Mouse (Mus musculus): ENCODE data around the gene Pacsin2. TPM values are rescaled to one million over a fixed set of nuclear protein-coding genes. Genes with fewer than 3 reads are reported as not detected.

The Pacsin2 gene
- total RNA-seq, 2 experiments from 2014 or later, result 99.7 to 104 TPM

DNA sequence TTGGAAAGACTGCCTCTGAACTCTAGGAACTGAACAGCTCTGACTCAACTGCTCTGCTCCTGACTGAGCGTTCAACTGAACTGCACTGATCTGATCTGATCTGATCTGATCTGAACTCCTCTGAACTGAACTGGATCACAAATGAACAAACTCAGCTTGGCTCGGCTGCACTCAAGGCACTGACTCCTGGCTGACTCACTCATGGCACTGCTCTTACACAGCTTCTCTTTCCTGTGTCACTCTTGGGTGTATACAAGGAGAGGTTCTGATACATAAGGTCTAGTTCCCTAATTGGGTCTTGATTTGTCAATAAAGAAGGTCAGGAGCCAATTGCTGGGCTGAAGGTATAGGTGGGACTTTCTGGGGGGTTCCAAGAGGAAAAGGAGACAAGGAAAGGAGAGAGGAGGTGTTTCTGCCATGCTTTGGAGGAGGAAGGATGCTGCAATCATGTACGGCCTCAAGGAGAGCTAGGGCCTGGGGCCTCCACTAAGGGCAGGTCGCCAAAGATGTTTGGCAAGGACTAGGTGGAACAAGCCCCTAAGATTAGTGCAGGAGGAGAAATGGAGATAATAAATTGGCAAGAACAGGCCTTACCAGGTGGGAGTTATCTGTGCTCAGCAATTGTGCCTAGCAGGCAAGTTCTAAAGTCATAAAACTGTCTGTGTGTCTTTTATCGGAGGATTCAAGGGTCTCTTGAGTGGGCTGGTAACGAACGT, 29.6 kb upstream of the Pacsin2 start:
- no peak for TF ChIP-seq CTCF (conservative IDR thresholded peaks at IDR 0.05)
- H3K27ac ChIP-seq, result no peak overlapping the region
- no peak for DNase-seq (ENCODE audit: low spot score in 2 of 2)
- H3K4me3 ChIP-seq, result no peak overlapping the region

DNA sequence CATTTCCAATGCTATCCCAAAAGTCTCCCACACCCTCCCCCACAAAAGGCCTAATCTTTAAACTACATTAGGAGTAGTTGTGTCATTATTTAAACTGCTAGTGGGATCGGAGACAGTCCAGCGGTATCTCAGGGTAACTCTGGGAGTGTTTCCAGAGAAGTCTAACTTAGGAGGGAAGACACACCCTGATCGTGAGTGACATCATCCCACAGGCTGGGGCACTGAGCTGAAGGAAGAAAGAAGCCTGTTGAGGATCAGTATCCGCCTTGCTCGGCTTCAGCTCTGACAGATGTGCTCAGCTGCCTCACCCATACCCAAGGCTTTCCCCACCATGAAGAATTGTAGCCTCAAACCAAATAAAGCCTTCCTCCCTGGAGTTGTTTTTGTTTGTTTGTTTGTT, 27.5 kb upstream of the Pacsin2 start:
- no peak for TF ChIP-seq CTCF (conservative IDR thresholded peaks at IDR 0.05)
- Histone ChIP-seq H3K4me3 (no peak overlapping the region), H3K27ac (no peak overlapping the region)
- no peak for DNase-seq (ENCODE audit: low spot score in 2 of 2)

DNA sequence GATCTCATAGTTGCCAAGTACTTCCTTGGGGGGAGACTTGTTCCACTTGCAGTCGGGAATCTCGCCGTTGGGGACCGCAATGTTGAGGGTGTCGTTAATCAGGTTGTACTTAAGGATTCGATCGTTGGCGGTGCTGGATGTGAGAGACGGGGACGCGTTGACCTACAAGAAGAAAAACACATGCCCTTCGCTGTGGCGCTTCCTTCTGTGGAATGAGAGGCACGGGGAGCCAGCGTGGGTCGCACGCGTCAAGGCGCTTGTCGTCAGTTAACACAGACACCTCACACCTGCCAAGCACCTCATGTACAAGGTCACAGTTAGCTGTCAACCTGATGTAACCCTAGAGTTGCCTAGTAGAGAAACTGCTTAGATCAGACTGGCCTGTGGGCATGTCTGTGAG, 25.1 kb upstream of the Pacsin2 start:
- DNase-seq (ENCODE audit: low spot score in 2 of 2), result no peak
- no peak for TF ChIP-seq CTCF (conservative IDR thresholded peaks at IDR 0.05)
- no peak overlapping the region for H3K4me3 ChIP-seq
- H3K27ac ChIP-seq, result no peak overlapping the region

DNA sequence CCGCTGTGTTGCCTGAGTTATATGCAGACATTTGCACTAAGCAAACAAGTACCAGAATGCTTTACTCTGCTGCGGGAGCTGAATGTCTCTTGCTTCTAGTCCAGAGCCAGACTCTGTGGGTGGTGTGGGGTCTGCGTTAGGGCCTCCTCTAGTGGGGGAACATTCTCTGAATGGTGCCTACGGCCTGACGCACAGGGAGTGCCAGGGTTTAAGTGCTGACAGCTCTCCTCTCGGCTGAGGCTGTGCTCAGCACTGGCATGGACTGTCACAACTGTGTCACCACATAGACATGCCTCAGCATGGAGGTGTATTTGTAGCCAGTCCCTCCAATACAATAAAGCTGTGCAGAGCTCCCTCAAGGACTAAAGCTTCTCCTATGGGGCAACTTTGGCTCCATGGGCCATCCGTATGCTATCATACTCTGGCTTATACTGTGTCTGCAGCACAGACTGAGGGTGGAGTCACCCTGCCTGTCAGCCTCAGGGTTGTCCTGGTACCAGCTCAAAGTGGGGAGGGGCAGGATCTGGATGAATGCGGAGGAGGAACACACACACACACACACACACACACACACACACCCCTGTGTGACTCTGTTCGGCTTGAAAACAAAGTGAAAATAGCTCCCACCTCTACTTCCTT, 23.2 kb upstream of the Pacsin2 start:
- peak; percentile 29; the same call in 1 of the 2 replicates for TF ChIP-seq CTCF (conservative IDR thresholded peaks at IDR 0.05)
- Histone ChIP-seq H3K27ac (no peak overlapping the region; the same call in 1 of the 2 replicates), H3K4me3 (no peak overlapping the region)
- peak in 1 of 2 experiments; percentile 34 for DNase-seq (ENCODE audit: low spot score in 2 of 2)

DNA sequence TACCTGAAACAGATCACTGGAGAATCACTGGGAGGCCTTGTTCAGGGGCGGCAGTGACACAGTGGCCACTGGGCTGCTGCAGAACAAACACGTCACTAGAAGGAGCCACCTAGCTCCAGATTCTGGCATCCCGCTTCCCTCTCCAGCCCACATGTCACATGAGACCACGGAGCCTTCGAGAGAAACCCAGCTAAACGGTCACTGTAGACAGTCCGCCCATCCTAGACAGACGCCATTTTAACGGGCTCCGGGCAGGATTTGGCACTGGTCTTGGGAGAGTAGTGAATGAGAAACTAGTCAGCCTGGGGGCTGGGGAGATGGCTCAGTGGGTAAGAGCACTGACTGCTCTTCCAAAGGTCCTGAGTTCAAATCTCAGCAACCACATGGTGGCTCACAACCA, 19.9 kb upstream of the Pacsin2 start:
- Histone ChIP-seq H3K27ac (no peak overlapping the region), H3K4me3 (no peak overlapping the region)
- DNase-seq (ENCODE audit: low spot score in 2 of 2), result no peak
- no peak for TF ChIP-seq CTCF (conservative IDR thresholded peaks at IDR 0.05)

DNA sequence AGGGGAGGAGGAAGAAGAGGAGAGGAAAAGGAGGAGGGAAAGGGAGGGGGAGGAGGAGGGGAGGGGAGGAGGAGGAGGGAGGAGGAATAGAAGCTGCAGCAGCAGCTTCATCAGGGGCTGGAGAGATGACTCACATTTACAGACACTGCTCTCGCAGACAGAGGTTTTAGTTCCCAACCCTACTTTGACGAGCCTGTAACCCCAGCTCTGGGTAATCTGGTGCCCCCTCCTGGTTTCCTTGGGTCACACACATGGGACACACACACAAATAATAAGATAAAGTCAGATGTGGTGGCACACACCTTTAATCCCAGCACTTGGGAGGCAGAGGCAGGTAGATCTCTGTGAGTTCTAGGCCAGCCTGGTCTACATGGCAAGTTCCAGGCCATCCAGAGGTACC, 19.1 kb upstream of the Pacsin2 start:
- H3K27ac ChIP-seq, result no peak overlapping the region
- no peak overlapping the region for H3K4me3 ChIP-seq
- TF ChIP-seq CTCF (conservative IDR thresholded peaks at IDR 0.05), result peak; percentile 57
- DNase-seq (ENCODE audit: low spot score in 2 of 2), result no peak

DNA sequence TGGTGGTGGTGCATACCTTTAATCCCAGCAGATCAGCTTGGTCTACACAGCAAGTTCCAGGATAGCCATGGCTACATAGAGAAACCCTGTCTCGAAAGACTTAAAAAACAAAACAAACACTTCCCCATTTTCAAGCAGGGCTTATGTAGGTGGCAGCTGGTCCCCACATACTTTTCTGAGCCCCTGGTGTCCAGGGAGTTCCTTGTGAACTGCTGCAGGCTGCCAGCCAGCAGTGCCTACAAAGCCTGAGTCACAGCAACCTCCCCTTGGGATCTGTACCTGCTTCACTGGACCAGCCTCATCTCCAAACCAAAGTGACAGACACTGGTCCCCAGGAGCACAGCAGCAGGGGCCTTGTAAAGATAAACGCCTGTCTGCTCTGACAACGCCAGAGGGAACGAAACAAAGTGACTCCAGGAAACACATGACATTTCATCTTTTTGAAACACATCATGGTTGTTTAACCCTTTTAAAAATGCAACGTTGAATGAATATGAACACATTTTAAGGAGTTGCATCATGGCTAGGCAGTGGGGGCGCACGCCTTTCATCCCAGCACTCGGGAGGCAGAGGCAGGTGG, 18.3 kb upstream of the Pacsin2 start:
- no peak overlapping the region for H3K4me3 ChIP-seq
- no peak for TF ChIP-seq CTCF (conservative IDR thresholded peaks at IDR 0.05)
- DNase-seq (ENCODE audit: low spot score in 2 of 2), result no peak
- H3K27ac ChIP-seq, result no peak overlapping the region

DNA sequence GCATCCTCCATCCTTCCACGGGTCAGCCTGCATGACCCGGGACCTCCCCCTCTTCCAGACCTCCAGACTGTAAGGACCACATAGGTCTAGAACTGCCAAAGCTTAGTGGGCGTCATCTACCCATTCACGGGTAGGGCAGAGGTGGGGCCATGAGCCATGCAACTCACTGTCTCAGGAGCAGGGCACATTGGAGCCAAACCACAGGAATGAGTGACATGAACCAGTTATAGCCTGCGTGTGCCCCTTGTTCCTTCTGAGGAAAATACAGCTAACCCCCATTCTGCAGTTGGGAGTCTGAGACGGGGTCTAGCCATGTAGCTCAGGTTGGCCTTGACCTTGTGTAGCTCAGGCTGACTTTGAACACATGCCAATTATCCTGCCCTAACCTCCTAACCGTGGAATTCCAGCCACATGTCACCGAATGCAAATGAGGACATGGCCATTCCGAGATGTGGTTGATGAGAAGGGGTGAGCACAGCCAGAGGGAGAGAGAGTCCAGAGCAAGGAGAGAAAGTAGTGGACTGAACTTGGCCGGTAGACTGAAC, 16.9 kb upstream of the Pacsin2 start:
- Histone ChIP-seq H3K4me3 (no peak overlapping the region), H3K27ac (no peak overlapping the region)
- DNase-seq (ENCODE audit: low spot score in 2 of 2), result no peak
- no peak for TF ChIP-seq CTCF (conservative IDR thresholded peaks at IDR 0.05)

DNA sequence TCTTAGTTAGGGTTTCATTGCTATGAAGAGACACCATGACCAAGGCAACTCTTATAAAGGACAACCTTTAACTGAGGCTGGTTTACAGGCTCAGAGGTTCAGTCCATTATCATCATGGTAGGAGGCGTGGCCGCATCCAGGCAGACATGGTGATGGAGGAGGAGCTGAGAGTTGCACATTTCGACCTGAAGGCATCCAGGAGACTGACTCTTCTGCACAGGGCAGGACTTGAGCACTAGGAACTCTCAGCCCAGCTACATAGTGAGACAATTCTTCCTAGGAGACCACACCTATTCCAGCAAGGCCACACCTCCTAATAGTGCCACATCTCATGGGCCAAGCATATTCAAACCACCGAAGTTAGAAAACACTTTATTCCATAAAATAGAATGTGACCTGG, 15.4 kb upstream of the Pacsin2 start:
- no peak overlapping the region for H3K4me3 ChIP-seq
- DNase-seq (ENCODE audit: low spot score in 2 of 2), result no peak
- no peak for TF ChIP-seq CTCF (conservative IDR thresholded peaks at IDR 0.05)
- H3K27ac ChIP-seq, result no peak overlapping the region

DNA sequence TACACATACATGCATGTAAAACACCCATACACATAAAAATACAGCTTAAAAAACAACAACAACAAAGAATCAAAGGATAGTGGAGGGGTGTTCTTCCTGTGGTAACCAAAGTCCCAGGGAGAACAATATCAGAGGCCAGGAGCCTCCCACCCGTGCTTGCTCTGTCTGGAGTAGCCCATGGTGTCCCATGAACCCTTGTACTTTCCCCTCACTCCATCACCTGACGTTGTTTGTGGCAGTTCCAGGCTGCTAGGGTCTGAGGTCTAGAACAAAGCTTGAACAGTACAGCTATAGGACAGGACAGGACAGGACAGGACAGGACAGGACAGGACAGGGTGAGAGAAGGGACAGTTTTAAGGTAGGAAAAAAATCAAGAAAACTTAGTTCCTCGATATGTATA, 13.7 kb upstream of the Pacsin2 start:
- no peak overlapping the region for H3K27ac ChIP-seq
- H3K4me3 ChIP-seq, result no peak overlapping the region
- TF ChIP-seq CTCF (conservative IDR thresholded peaks at IDR 0.05), result no peak; the same call in 1 of the 2 replicates
- no peak for DNase-seq (ENCODE audit: low spot score in 2 of 2)

DNA sequence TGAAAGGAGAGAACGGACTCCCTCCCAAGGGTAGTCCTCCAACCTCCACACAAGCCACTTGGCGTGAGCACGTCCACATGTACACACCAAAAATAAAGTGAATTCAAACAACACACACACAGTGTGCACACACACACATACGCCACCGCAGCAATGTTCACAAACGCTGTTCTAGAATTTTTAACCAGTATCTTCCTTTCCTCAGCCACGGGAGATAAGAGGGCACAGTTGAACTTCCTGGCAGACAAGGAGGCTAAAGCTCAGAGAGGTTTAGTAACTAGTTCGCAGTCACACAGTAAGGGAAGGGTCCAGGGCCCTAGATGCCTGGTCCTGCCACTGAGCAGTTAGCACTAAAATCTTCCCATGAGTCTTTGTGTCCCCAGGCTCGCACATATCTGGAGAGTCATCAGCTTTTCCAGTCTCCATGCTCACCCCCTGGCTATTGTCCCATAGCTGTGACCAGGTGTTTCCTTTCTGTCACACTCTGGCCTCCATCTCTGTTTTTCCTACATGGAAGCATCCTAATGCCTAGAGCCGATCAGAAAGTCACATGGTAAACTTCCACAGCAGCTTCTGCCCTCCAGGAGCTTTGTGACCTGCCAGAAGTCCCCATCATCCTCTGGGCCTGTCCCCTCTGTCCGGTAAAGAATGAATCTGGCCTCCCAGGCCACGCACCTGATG, 12.3 kb upstream of the Pacsin2 start:
- TF ChIP-seq CTCF (conservative IDR thresholded peaks at IDR 0.05), result no peak

DNA sequence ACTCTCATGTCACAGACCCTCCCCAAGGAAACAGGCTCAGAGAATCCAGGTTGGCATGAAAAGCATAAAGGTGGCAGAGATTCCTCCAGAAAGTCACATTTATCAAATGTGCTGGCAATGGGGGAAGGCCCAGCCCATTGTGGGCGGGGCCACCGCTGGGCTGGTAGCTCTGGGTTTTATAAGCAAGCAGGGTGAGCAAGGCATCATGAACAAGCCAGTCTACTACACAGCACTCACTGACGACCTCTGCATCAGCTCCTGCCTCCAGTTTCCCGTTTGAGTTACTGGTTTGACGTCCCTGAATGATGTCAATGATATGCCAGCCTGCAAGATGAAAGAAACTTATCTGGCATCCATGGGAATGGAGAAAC, 10.0 kb upstream of the Pacsin2 start:
- TF ChIP-seq CTCF (conservative IDR thresholded peaks at IDR 0.05), result no peak
- Histone ChIP-seq H3K4me3 (no peak overlapping the region), H3K27ac (no peak overlapping the region)
- no peak for DNase-seq (ENCODE audit: low spot score in 2 of 2)

More for the DNA sequence above, 12.3 kb upstream of the Pacsin2 start:
- DNase-seq (ENCODE audit: low spot score in 2 of 2), result no peak
- H3K27ac ChIP-seq, result no peak overlapping the region
- H3K4me3 ChIP-seq, result no peak overlapping the region
